Mouse (Mus musculus): Measurements from ENCODE around the gene Rtn4rl2. TPM values are rescaled to one million over a fixed set of nuclear protein-coding genes. Genes with fewer than 3 reads are reported as not detected.

The Rtn4rl2 gene
- polyA plus RNA-seq, 1 experiment: 1.7 TPM

GRCm38 (mm10) chr2:84827283-84827920, 59.1 kb downstream of the Rtn4rl2 start:
- H3K4me1 ChIP-seq (ENCODE audit: control insufficient read depth, insufficient read depth, low read length): no peaks in the 10 kb centered on the region; the same call in 1 of the 2 replicates
- peak overlapping the region; percentile 77 for H3K4me3 ChIP-seq (replicated peaks; ENCODE audit: insufficient read depth, low read depth, low read length)
- peak in 1 of 2 experiments; percentile 22 for DNase-seq
- no peaks in the 10 kb centered on the region for H3K27me3 ChIP-seq (ENCODE audit: control insufficient read depth, insufficient read depth, low read length)
- no peak overlapping the region for H3K27ac ChIP-seq (ENCODE audit: insufficient read depth, low read length)
- WGBS: 1% methylated on average over 29 of the region's 29 CpGs
- no peak for TF ChIP-seq CTCF (IDR thresholded peaks at IDR 0.05; ENCODE audit: borderline replicate concordance, insufficient read depth, low read depth, low read length)
- no peak for TF ChIP-seq POLR2A (IDR thresholded peaks at IDR 0.05; ENCODE audit: borderline replicate concordance, insufficient read depth, low read length)

DNA sequence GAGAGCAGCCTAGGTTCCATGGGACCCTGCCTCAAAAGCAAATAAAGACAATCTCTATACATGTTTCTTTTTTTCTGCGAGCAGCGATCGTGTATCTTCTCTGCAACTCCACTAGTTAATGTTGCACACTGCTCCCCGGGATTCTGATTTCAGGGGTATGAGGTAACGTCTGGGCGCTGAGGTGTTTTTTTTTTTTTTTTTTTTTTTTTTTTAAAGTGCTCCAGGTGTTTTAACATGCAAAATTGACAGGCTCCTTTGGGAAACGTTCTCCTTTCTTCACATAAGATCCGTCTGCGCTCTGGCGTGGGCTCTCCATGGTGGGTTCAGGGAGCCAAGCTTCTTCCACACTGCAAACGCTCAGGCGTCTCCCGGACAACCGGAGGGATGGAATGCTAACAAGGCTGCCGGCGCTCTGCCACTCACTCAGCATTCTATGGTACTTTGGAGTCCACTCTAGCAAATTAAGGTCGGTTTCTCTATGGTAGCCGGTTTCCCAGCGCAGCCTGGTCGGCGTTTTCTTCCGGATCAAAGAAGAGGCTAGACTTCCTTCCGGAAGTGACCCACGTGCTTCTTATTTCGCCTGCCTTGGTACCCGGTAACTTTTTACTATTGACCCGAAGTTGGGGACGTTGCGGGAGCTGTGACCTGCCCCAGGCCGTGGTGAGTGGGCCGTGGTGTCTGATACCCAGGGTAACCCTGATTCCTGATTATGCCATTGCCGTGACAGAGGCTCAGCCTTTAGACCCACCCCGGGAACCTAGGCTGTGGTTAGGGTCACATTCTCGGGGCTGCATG, 59.8 kb downstream of the Rtn4rl2 start, which contains the start of gene Timm10:
Gene Timm10 (plus strand): TSS at position 510 of the 795 bp plus-strand sequence.
- no peaks in the 10 kb centered on the region for H3K27me3 ChIP-seq (ENCODE audit: control insufficient read depth, insufficient read depth, low read length)
- peak within 1 kb of the TSS; percentile 77 for H3K4me3 ChIP-seq (replicated peaks; ENCODE audit: insufficient read depth, low read depth, low read length)
- WGBS: under 1% methylated on average over 34 of the region's 34 CpGs
- H3K4me1 ChIP-seq (ENCODE audit: control insufficient read depth, insufficient read depth, low read length): no peaks in the 10 kb centered on the region; the same call in 1 of the 2 replicates
- peak; percentile 88 to 92 for DNase-seq
- H3K27ac ChIP-seq (ENCODE audit: insufficient read depth, low read length): no peak within 1 kb of the TSS
- peak; percentile 46; the same call in 1 of the 2 replicates for TF ChIP-seq POLR2A (IDR thresholded peaks at IDR 0.05; ENCODE audit: borderline replicate concordance, insufficient read depth, low read length)
- TF ChIP-seq CTCF (IDR thresholded peaks at IDR 0.05; ENCODE audit: borderline replicate concordance, insufficient read depth, low read depth, low read length): no peak

DNA sequence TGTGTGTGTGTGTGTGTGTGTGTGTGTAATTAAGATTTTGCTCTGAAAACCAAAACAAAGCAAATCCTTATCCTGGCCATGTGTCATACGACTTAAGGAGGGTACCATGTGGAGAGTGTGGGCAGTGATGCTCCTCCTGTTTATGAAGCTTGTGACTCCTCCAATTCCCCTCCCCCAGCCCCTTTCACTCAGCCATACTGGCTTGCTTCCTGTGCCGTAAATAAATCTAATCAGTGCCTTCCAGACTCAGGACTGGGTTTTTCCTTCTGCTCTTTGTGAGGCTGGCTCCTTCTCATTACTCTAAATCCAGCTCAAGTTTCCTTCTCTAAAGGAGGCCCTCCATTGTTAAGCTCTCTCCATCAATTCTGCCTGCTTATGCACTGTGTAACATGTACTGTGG, 63.3 kb downstream of the Rtn4rl2 start:
- Histone ChIP-seq H3K4me3 (replicated peaks; ENCODE audit: insufficient read depth, low read depth, low read length) (no peak overlapping the region), H3K27ac (ENCODE audit: insufficient read depth, low read length) (no peak overlapping the region), H3K27me3 (ENCODE audit: control insufficient read depth, insufficient read depth, low read length) (no peaks in the 10 kb centered on the region), H3K4me1 (ENCODE audit: control insufficient read depth, insufficient read depth, low read length) (no peaks in the 10 kb centered on the region; the same call in 1 of the 2 replicates)
- 29% methylated on average over 2 of the region's 2 CpGs for WGBS
- no peak for TF ChIP-seq CTCF (IDR thresholded peaks at IDR 0.05; ENCODE audit: borderline replicate concordance, insufficient read depth, low read depth, low read length)
- no peak for TF ChIP-seq POLR2A (IDR thresholded peaks at IDR 0.05; ENCODE audit: borderline replicate concordance, insufficient read depth, low read length)
- DNase-seq: no peak

DNA sequence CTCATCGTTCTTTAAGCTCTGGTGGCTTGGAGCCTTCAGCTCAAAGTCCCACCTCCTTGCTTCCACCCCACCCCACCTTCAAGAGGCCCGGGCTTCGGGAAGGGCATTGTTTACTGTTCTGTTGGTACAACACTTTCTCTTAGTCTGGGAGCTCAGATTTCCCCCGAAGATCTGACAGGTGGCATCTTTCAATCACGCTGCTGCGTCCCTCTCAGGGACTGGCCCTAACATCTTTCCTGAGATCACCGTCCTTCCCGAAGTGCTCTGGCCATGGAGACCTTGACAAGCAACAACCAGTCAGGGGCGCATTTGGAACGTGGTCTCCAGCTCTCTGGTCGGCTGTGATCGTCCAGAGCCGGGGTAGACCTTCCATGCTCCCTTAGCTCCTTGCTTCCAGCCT, 64.0 kb downstream of the Rtn4rl2 start, which contains the start of gene Smtnl1:
Gene Smtnl1 (minus strand): TSS at position 101 of the 400 bp plus-strand sequence.
- Histone ChIP-seq H3K4me1 (ENCODE audit: control insufficient read depth, insufficient read depth, low read length) (no peaks in the 10 kb centered on the region; the same call in 1 of the 2 replicates), H3K27ac (ENCODE audit: insufficient read depth, low read length) (no peak within 1 kb of the TSS), H3K27me3 (ENCODE audit: control insufficient read depth, insufficient read depth, low read length) (no peaks in the 10 kb centered on the region), H3K4me3 (replicated peaks; ENCODE audit: insufficient read depth, low read depth, low read length) (no peak within 1 kb of the TSS)
- WGBS: 62% methylated on average over 13 of the region's 13 CpGs
- TF ChIP-seq CTCF (IDR thresholded peaks at IDR 0.05; ENCODE audit: borderline replicate concordance, insufficient read depth, low read depth, low read length) (no peak), POLR2A (IDR thresholded peaks at IDR 0.05; ENCODE audit: borderline replicate concordance, insufficient read depth, low read length) (no peak)
- DNase-seq: no peak

Other genes with a start within 250 kb of the Rtn4rl2 start
- gene Ctnnd1, start 235.9 kb downstream of the Rtn4rl2 start, polyA plus RNA-seq (2012; rRNA removed): 34.4 and 35.9 TPM in 2 replicates
- not detected in 2 replicates for gene Btbd18, start 227.6 kb downstream of the Rtn4rl2 start, polyA plus RNA-seq (2012; rRNA removed)
- gene Selenoh, start 215.9 kb downstream of the Rtn4rl2 start, polyA plus RNA-seq (2012; rRNA removed): 67.4 TPM in 2 replicates
- 0.13 TPM in 1 of 2 replicates, not detected in the other for gene Gm28635, start 208.7 kb downstream of the Rtn4rl2 start, polyA plus RNA-seq (2012; rRNA removed)
- 30.6 and 31.0 TPM in 2 replicates for gene Med19, start 208.3 kb downstream of the Rtn4rl2 start, polyA plus RNA-seq (2012; rRNA removed)
- 450 and 454 TPM in 2 replicates for gene Tmx2, start 207.6 kb downstream of the Rtn4rl2 start, polyA plus RNA-seq (2012; rRNA removed)
- 37.4 and 38.4 TPM in 2 replicates for gene Zdhhc5, start 171.5 kb downstream of the Rtn4rl2 start, polyA plus RNA-seq (2012; rRNA removed)
- gene Clp1, start 159.4 kb downstream of the Rtn4rl2 start, polyA plus RNA-seq (2012; rRNA removed): 12.0 and 12.7 TPM in 2 replicates
- 164 and 171 TPM in 2 replicates for gene Ypel4, start 152.7 kb downstream of the Rtn4rl2 start, polyA plus RNA-seq (2012; rRNA removed)
- 3.0 and 3.4 TPM in 2 replicates for gene Gm19426, start 143.1 kb downstream of the Rtn4rl2 start, polyA plus RNA-seq (2012; rRNA removed)
- 19.6 and 22.6 TPM in 2 replicates for gene Serping1, start 111.3 kb downstream of the Rtn4rl2 start, polyA plus RNA-seq (2012; rRNA removed)
- 6.4 and 7.8 TPM in 2 replicates for gene Ube2l6, start 87.9 kb downstream of the Rtn4rl2 start, polyA plus RNA-seq (2012; rRNA removed)
- gene Smtnl1, start 64.1 kb downstream of the Rtn4rl2 start, polyA plus RNA-seq (2012; rRNA removed): not detected in 2 replicates
- gene Timm10, start 59.7 kb downstream of the Rtn4rl2 start, polyA plus RNA-seq (2012; rRNA removed): 83.3 and 88.4 TPM in 2 replicates
- gene Slc43a1, start 47.9 kb downstream of the Rtn4rl2 start, polyA plus RNA-seq (2012; rRNA removed): 0.25 and 0.43 TPM in 2 replicates
- gene Slc43a3, start 49.9 kb upstream of the Rtn4rl2 start, polyA plus RNA-seq (2012; rRNA removed): 0.82 and 1.3 TPM in 2 replicates
- 0.14 and 0.23 TPM in 2 replicates for gene Prg2, start 93.8 kb upstream of the Rtn4rl2 start, polyA plus RNA-seq (2012; rRNA removed)
- not detected in 2 replicates for gene Prg3, start 101.5 kb upstream of the Rtn4rl2 start, polyA plus RNA-seq (2012; rRNA removed)
- gene Ssrp1, start 150.5 kb upstream of the Rtn4rl2 start, polyA plus RNA-seq (2012; rRNA removed): 117 TPM in 2 replicates
- gene P2rx3, start 150.8 kb upstream of the Rtn4rl2 start, polyA plus RNA-seq (2012; rRNA removed): 1.6 TPM in 2 replicates
- gene Tnks1bp1, start 161.3 kb upstream of the Rtn4rl2 start, polyA plus RNA-seq (2012; rRNA removed): 38.4 and 39.6 TPM in 2 replicates
- 1.2 and 1.3 TPM in 2 replicates for gene Aplnr, start 249.5 kb upstream of the Rtn4rl2 start, polyA plus RNA-seq (2012; rRNA removed)

Measured in cerebellum, adult 2 months (tissue).